Mouse (Mus musculus) neutrophil, adult 65 days (primary cell): ENCODE data around the gene 9530068E07Rik. TPM values are rescaled to one million over a fixed set of nuclear protein-coding genes. Genes with fewer than 3 reads are reported as not detected.

Experiments used
- total RNA-seq: library from RNA; stranded (reverse); gene quantifications from 2 replicates; pipeline ENCODE4 v1.2.4, GENCODE M21; 2023

The 9530068E07Rik gene
- total RNA-seq, result 105 and 107 TPM in 2 replicates

DNA sequence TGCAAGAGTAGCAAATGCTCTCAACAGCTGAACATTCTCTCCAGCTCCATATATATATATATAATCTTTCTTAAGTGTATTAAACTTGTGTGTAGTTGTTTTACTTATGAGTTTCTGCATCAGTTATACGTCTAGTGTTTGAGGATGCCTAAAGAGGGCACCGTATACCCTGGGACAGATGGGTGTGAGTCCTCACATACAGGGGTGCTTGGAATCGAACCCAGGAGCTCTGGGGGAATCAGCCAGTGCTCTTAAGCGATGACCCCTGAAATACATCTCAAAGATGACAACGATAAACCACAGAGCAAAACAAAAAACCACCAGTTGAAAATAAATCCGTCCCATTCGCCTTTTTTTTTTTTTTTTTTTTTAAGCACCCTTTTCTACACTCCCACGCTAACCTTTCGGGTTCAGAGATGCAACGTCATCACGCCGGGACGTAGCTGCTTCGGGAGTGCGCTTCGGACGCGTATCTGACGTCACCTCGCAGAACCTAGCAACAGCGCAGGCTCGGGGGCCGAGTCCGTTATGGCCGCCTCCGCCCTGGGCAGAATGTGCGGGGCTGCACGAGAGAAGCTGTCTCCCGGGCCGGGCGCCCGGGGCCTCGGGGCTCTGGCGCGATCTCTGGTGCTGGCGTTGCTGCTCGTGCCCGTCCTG lies at the start of gene 9530068E07Rik:
TSS of gene 9530068E07Rik (plus strand) at position 489 of the 657 bp plus-strand sequence.

DNA sequence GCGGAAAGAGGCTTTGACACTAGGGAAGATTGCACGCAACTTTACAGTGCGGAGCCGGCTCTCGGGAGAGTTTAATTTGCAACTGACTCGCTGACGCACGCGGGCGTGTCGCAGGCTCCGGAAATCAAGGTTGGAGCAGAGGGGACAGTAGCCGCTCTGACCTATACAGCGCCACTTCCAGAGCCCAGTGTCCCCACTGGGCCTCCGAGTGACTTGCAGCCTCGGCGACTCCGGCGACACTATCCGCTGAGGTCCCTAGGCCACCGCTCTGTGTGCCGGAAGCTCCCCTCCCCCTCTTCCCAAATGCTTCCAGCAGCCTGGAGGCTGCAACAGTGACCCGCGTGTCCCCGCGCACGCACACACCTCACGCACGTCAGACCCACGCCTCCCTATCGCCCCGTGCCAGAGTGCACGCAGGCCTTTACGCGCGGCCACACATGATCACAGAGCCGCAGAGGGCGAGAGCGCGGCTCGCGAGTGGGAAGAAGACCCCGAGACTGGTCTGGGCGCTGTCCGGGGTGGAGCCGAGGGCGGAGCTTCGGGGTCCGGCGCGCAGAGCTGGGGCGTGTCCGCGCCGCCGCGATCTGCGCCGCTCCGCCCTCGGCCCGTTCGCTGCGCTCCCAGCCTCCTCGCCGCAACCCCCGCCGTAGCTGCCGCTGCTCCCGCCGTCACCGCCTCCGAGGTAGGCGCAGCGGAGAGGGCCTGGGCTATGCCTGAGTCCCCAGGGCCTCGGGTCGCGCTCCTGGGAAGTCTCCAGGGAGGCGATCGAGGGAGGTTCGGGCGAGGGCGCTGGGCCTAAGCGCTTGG lies 35.6 kb upstream of the 9530068E07Rik start, which contains the start of gene Vdac1:
TSS of gene Vdac1 (plus strand) at position 390 of the 807 bp plus-strand sequence.

Other genes starting within 250 kb of the 9530068E07Rik start
- gene Olfr1371, start 182.4 kb upstream of the 9530068E07Rik start, total RNA-seq, result not detected in 2 replicates
- 64.0 and 73.0 TPM in 2 replicates for gene Skp1a, start 164.4 kb upstream of the 9530068E07Rik start, total RNA-seq
- 0.20 and 0.88 TPM in 2 replicates for gene Tcf7, start 113.4 kb upstream of the 9530068E07Rik start, total RNA-seq
- gene Vdac1, start 35.6 kb upstream of the 9530068E07Rik start, total RNA-seq, result 60.1 and 73.1 TPM in 2 replicates